Mouse (Mus musculus): Measurements from ENCODE around the gene Zc3h12a. TPM values are rescaled to one million over a fixed set of nuclear protein-coding genes. Genes with fewer than 3 reads are reported as not detected.

The Zc3h12a gene
- polyA plus RNA-seq (2015; fragmentation: Nextera tagmentation; extraction: Ambion mirVana), result 0.23 and 0.31 TPM in 2 replicates

DNA sequence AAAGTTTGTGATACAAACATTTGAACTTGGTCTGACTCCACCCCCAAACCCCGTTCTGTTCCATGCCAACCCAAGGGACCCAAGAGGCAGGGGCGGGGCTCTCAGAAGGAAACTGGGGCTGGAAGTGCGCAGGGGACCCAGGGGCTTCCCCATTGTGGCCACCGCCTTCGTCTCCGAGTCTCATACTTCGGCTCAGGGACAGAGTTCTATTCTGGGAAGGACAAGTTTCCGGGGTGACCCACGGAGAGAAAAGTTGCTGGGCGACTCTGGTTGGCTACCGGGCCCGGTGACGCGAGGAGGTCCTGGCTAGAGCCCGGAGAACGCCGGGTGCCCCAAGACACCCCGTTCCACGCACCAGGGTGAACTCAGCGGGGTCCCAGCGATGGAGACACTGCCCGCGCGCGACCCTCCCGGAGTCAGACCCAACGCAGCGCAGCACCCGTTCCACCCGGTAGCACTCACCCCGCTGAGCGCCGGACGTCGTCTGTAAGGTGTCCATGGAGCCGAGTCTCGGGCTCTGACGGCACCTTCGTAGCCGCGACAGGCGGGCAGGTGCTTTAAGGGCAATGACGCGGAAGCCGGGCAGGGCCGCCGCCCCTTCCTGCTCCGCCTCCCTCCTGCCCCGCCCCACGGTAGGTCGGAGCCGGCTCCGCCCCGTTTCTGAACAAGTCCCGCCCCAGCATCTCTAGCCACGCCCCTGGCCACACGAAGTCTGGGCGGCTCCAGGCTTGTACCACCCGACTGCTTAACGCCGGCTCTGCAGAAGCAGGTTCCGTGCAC lies at the start of gene Zc3h12a:
Gene Zc3h12a (minus strand): TSS at position 536 of the 780 bp plus-strand sequence.
- H3K27ac ChIP-seq (ENCODE audit: low read depth, low read length), result no peak within 1 kb of the TSS
- no peaks in the 10 kb centered on the region for H3K9me3 ChIP-seq (ENCODE audit: control insufficient read depth, low read length)
- peaks cover 5% of the 10 kb centered on the region for H3K4me1 ChIP-seq (ENCODE audit: control insufficient read depth, insufficient read depth, low read depth, low read length)
- peak; percentile 87 for ATAC-seq
- no peaks in the 10 kb centered on the region for H3K36me3 ChIP-seq (ENCODE audit: control insufficient read depth, insufficient read depth, low read length)
- 2% methylated on average over 60 of the region's 62 CpGs for WGBS
- peak within 1 kb of the TSS; percentile 70 for H3K9ac ChIP-seq (ENCODE audit: low read depth, low read length)
- H3K27me3 ChIP-seq (replicated peaks; ENCODE audit: control insufficient read depth, insufficient read depth, low read length), result peaks cover 3% of the 10 kb centered on the region; the same call in 1 of the 2 replicates
- peak within 1 kb of the TSS; percentile 67 for H3K4me3 ChIP-seq (ENCODE audit: low read length)
- peak within 1 kb of the TSS; percentile 97 for H3K4me2 ChIP-seq (ENCODE audit: low read length)

DNA sequence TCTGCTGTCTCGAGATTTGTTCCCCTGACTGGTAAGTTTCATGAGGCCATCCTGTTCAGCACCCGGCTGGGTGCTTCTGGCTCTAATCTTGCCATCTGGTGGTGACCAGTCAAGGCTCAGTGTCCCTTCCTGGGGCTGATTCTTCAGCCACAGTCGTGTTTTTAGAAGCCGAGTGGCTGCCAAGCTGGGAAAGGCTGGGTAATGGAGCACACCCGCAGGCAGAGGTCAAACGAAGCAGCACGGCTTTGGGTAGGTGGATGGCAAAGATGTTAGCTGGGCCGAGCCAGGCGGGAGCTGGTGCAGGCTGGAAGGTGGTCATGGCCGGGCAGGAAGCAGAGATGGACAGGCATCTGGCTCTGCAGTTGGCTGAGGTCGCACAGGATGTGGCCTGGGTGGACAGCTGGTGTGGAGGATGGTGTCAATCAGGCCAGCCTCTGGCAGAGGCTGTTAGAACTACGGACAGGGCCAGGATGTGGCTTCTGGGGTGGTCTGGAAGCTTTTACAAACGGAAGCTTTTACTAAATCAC lies 49.1 kb upstream of the Zc3h12a start:
- H3K9me3 ChIP-seq (ENCODE audit: control insufficient read depth, low read length), result no peaks in the 10 kb centered on the region
- H3K4me2 ChIP-seq (ENCODE audit: low read length), result no peak overlapping the region
- ATAC-seq, result peak; percentile 45; the same call in 1 of the 2 replicates
- H3K27me3 ChIP-seq (replicated peaks; ENCODE audit: control insufficient read depth, insufficient read depth, low read length), result no peaks in the 10 kb centered on the region
- H3K36me3 ChIP-seq (ENCODE audit: control insufficient read depth, insufficient read depth, low read length), result no peaks in the 10 kb centered on the region
- no peak overlapping the region for H3K4me3 ChIP-seq (ENCODE audit: low read length)
- H3K9ac ChIP-seq (ENCODE audit: low read depth, low read length), result no peak overlapping the region
- H3K4me1 ChIP-seq (ENCODE audit: control insufficient read depth, insufficient read depth, low read depth, low read length), result peaks cover 6% of the 10 kb centered on the region
- WGBS, result 44% methylated on average over 13 of the region's 13 CpGs
- H3K27ac ChIP-seq (ENCODE audit: low read depth, low read length), result no peak overlapping the region

DNA sequence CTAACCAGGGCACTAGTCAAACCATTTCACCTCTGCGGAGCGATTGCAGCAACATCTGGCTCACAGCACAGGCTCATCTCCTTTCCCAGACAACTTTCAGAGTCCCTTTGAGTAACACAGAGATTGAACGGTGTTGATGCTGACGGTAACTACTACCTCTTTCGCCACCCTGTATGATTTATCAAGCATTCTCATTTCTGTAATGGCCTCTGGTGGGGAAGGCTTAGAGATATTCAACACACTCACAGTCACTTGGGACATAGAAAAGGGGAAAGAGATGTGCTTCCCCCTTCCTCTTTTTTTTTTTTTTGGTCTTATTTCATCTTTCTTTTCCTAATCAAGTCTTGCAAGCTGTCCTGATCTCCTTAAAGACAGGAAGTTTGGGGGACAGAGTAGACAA lies 48.5 kb upstream of the Zc3h12a start:
- WGBS, result 88% methylated on average over 5 of the region's 5 CpGs
- no peak overlapping the region for H3K9ac ChIP-seq (ENCODE audit: low read depth, low read length)
- no peaks in the 10 kb centered on the region for H3K9me3 ChIP-seq (ENCODE audit: control insufficient read depth, low read length)
- no peak overlapping the region for H3K27ac ChIP-seq (ENCODE audit: low read depth, low read length)
- H3K27me3 ChIP-seq (replicated peaks; ENCODE audit: control insufficient read depth, insufficient read depth, low read length), result no peaks in the 10 kb centered on the region
- no peaks in the 10 kb centered on the region for H3K36me3 ChIP-seq (ENCODE audit: control insufficient read depth, insufficient read depth, low read length)
- no peak overlapping the region for H3K4me2 ChIP-seq (ENCODE audit: low read length)
- H3K4me1 ChIP-seq (ENCODE audit: control insufficient read depth, insufficient read depth, low read depth, low read length), result peaks cover 6% of the 10 kb centered on the region
- no peak for ATAC-seq
- no peak overlapping the region for H3K4me3 ChIP-seq (ENCODE audit: low read length)

DNA sequence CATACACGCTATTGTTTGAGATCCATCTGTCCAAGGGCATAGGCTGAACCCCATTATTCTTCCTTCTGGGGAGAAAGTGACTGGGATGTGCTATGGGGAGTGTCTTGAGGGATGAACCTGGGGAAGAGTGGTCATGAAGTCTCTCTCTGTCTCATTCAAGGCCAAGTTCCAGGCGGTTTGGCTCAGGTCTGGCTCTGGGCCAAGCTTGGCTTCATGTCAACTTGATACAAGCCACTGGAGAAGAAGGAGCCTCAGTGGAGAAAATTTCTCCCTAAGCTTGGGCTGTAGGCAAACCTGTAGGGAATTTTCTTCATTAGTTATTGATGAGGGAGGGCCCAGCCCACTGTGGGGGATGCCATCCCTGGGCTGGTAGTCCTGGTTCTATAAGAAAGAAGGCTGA lies 48.0 kb upstream of the Zc3h12a start:
- WGBS, result 56% methylated on average over 2 of the region's 2 CpGs

GRCm38 (mm10) chr4:125174516-125175185 lies 47.0 kb upstream of the Zc3h12a start:
- Histone ChIP-seq H3K9ac (ENCODE audit: low read depth, low read length) (no peak overlapping the region), H3K4me2 (ENCODE audit: low read length) (no peak overlapping the region), H3K4me1 (ENCODE audit: control insufficient read depth, insufficient read depth, low read depth, low read length) (peaks cover 6% of the 10 kb centered on the region), H3K9me3 (ENCODE audit: control insufficient read depth, low read length) (no peaks in the 10 kb centered on the region), H3K27ac (ENCODE audit: low read depth, low read length) (no peak overlapping the region), H3K4me3 (ENCODE audit: low read length) (no peak overlapping the region), H3K36me3 (ENCODE audit: control insufficient read depth, insufficient read depth, low read length) (no peaks in the 10 kb centered on the region), H3K27me3 (replicated peaks; ENCODE audit: control insufficient read depth, insufficient read depth, low read length) (no peaks in the 10 kb centered on the region)
- ATAC-seq, result peak; percentile 45; the same call in 1 of the 2 replicates
- 50% methylated on average over 5 of the region's 5 CpGs for WGBS

More for the DNA sequence above, 48.0 kb upstream of the Zc3h12a start:
- no peak for ATAC-seq
- Histone ChIP-seq H3K4me3 (ENCODE audit: low read length) (no peak overlapping the region), H3K27me3 (replicated peaks; ENCODE audit: control insufficient read depth, insufficient read depth, low read length) (no peaks in the 10 kb centered on the region), H3K4me1 (ENCODE audit: control insufficient read depth, insufficient read depth, low read depth, low read length) (peaks cover 6% of the 10 kb centered on the region), H3K9me3 (ENCODE audit: control insufficient read depth, low read length) (no peaks in the 10 kb centered on the region), H3K27ac (ENCODE audit: low read depth, low read length) (no peak overlapping the region), H3K9ac (ENCODE audit: low read depth, low read length) (no peak overlapping the region), H3K4me2 (ENCODE audit: low read length) (no peak overlapping the region), H3K36me3 (ENCODE audit: control insufficient read depth, insufficient read depth, low read length) (no peaks in the 10 kb centered on the region)

DNA sequence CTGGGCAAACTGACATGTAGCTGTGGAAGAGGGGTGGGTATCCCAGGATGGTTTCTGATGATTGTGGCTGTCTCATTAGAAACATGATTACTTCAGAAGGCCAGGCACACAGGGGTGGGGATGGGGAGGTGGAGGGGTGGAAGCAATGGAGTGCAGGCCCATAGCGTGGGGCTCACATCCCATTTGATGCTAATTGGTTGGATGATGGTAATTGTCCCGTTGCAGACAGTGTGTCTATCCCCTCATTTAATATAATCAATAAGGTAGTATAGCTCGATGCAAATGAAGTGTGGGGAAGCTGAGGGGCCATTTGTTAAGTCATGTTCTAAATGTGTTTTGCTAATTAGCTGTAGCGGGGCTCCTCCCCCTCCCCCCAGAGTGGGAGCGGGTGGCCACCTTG lies 45.5 kb upstream of the Zc3h12a start:
- WGBS, result 68% methylated on average over 5 of the region's 5 CpGs
- Histone ChIP-seq H3K4me1 (ENCODE audit: control insufficient read depth, insufficient read depth, low read depth, low read length) (peaks cover 6% of the 10 kb centered on the region), H3K4me3 (ENCODE audit: low read length) (no peak overlapping the region), H3K4me2 (ENCODE audit: low read length) (no peak overlapping the region), H3K27ac (ENCODE audit: low read depth, low read length) (no peak overlapping the region), H3K36me3 (ENCODE audit: control insufficient read depth, insufficient read depth, low read length) (no peaks in the 10 kb centered on the region), H3K27me3 (replicated peaks; ENCODE audit: control insufficient read depth, insufficient read depth, low read length) (no peaks in the 10 kb centered on the region), H3K9ac (ENCODE audit: low read depth, low read length) (no peak overlapping the region), H3K9me3 (ENCODE audit: control insufficient read depth, low read length) (no peaks in the 10 kb centered on the region)
- no peak; the same call in 1 of the 2 replicates for ATAC-seq

- 89% methylated on average over 13 of the region's 13 CpGs for WGBS
- H3K4me1 ChIP-seq (ENCODE audit: control insufficient read depth, insufficient read depth, low read depth, low read length), result peaks cover 5% of the 10 kb centered on the region
- no peak overlapping the region for H3K27ac ChIP-seq (ENCODE audit: low read depth, low read length)
These were observed 45.1 kb upstream of the Zc3h12a start for GRCm38 (mm10) chr4:125172736-125173135.

GRCm38 (mm10) chr4:125167723-125168122 lies 40.1 kb upstream of the Zc3h12a start:
- Histone ChIP-seq H3K4me3 (ENCODE audit: low read length) (no peak overlapping the region), H3K36me3 (ENCODE audit: control insufficient read depth, insufficient read depth, low read length) (no peaks in the 10 kb centered on the region), H3K27me3 (replicated peaks; ENCODE audit: control insufficient read depth, insufficient read depth, low read length) (no peaks in the 10 kb centered on the region), H3K9me3 (ENCODE audit: control insufficient read depth, low read length) (no peaks in the 10 kb centered on the region), H3K4me2 (ENCODE audit: low read length) (no peak overlapping the region), H3K9ac (ENCODE audit: low read depth, low read length) (no peak overlapping the region), H3K27ac (ENCODE audit: low read depth, low read length) (no peak overlapping the region), H3K4me1 (ENCODE audit: control insufficient read depth, insufficient read depth, low read depth, low read length) (no peaks in the 10 kb centered on the region; the same call in 1 of the 2 replicates)
- 63% methylated on average over 1 of the region's 1 CpGs for WGBS
- ATAC-seq, result no peak

More at GRCm38 (mm10) chr4:125172736-125173135, 45.1 kb upstream of the Zc3h12a start:
- Histone ChIP-seq H3K36me3 (ENCODE audit: control insufficient read depth, insufficient read depth, low read length) (no peaks in the 10 kb centered on the region), H3K4me2 (ENCODE audit: low read length) (no peak overlapping the region), H3K9me3 (ENCODE audit: control insufficient read depth, low read length) (no peaks in the 10 kb centered on the region), H3K27me3 (replicated peaks; ENCODE audit: control insufficient read depth, insufficient read depth, low read length) (no peaks in the 10 kb centered on the region), H3K4me3 (ENCODE audit: low read length) (no peak overlapping the region), H3K9ac (ENCODE audit: low read depth, low read length) (no peak overlapping the region)
- ATAC-seq, result no peak

DNA sequence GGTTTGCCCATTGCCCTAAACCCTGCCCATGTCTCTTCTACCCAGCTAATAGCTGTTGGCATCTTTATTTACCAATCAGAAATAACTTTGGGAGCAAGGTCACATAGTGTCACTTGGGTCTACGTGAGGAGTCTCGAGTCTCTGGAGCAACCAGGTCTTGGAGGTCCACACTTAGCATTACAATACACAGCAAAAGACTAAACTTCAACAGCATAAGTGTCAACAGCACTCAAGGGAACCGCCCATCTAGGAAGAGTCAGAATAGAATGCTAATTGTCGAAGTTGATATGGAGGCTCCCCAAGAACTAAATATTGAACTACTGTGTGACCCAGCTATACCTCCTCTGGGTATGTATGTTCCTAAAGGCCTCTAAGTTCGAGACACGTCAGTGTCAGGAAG lies 37.2 kb upstream of the Zc3h12a start:
- Histone ChIP-seq H3K9ac (ENCODE audit: low read depth, low read length) (no peak overlapping the region), H3K4me2 (ENCODE audit: low read length) (no peak overlapping the region), H3K36me3 (ENCODE audit: control insufficient read depth, insufficient read depth, low read length) (no peaks in the 10 kb centered on the region), H3K4me1 (ENCODE audit: control insufficient read depth, insufficient read depth, low read depth, low read length) (peaks cover 5% of the 10 kb centered on the region), H3K27me3 (replicated peaks; ENCODE audit: control insufficient read depth, insufficient read depth, low read length) (no peaks in the 10 kb centered on the region; the same call in 1 of the 2 replicates), H3K9me3 (ENCODE audit: control insufficient read depth, low read length) (no peaks in the 10 kb centered on the region), H3K4me3 (ENCODE audit: low read length) (no peak overlapping the region), H3K27ac (ENCODE audit: low read depth, low read length) (no peak overlapping the region)
- WGBS, result 87% methylated on average over 6 of the region's 6 CpGs
- no peak for ATAC-seq
